Mouse (Mus musculus) heart, postnatal 0 days (tissue): Measurements from ENCODE around the gene Catsper2. TPM values are rescaled to one million over a fixed set of nuclear protein-coding genes. Genes with fewer than 3 reads are reported as not detected.

Experiments
- ATAC-seq: fragments of 200-750 bp; cut with Nextera tagmentation; 2 replicates; pipeline ENCODE4 v1.8.0; 2017; ENCODE audit warnings: low read depth, moderate number of reproducible peaks, moderate library complexity; ENCODE audit not compliant: insufficient read depth
- DNase-seq: peaks from one replicate; pipeline ENCODE4 v3.0.0-alpha.2; 2016; ENCODE audit warnings: low spot score
- H3K27ac ChIP-seq: fragments of 300-500 bp; sonication (generic); 2 replicates; pipeline ENCODE4 v1.5.1; 2014; ENCODE audit warnings: low read depth, mild to moderate bottlenecking
- H3K27me3 ChIP-seq: fragments of 300-500 bp; sonication (generic); 2 replicates; pipeline ENCODE4 v1.6.1; 2014; ENCODE audit warnings: low read length, mixed read lengths; ENCODE audit not compliant: control insufficient read depth, insufficient read depth
- H3K36me3 ChIP-seq: fragments of 300-500 bp; sonication (generic); replicated peaks from 2 replicates; pipeline ENCODE4 v1.6.1; 2014; ENCODE audit warnings: low read length, mixed read lengths; ENCODE audit not compliant: control insufficient read depth, insufficient read depth
- H3K4me1 ChIP-seq: fragments of 300-500 bp; sonication (generic); 2 replicates; pipeline ENCODE4 v1.6.1; 2014; ENCODE audit warnings: antibody characterized with exemption; ENCODE audit not compliant: control insufficient read depth, insufficient read depth
- H3K4me2 ChIP-seq: fragments of 300-500 bp; sonication (generic); 2 replicates; pipeline ENCODE4 v1.6.1; 2014; ENCODE audit warnings: low read depth, mild to moderate bottlenecking, low read length, moderate library complexity
- H3K4me3 ChIP-seq: fragments of 300-500 bp; sonication (generic); 2 replicates; pipeline ENCODE4 v1.5.1; 2014; ENCODE audit warnings: low read depth, low read length
- H3K9ac ChIP-seq: fragments of 300-500 bp; sonication (generic); replicated peaks from 2 replicates; pipeline ENCODE4 v1.6.1; 2014; ENCODE audit warnings: low read depth, low read length, mixed read lengths
- H3K9me3 ChIP-seq: fragments of 300-500 bp; sonication (generic); replicated peaks from 2 replicates; pipeline ENCODE4 v1.6.1; 2016; ENCODE audit warnings: low read length; ENCODE audit not compliant: control insufficient read depth
- CTCF ChIP-seq: IDR thresholded peaks from 2 replicates; pipeline ENCODE4 v1.5.1; 2016; ENCODE audit warnings: antibody characterized with exemption, control low read depth, low read depth
- EP300 ChIP-seq: IDR thresholded peaks from 2 replicates; pipeline ENCODE4 v1.6.1; 2016; ENCODE audit warnings: antibody characterized with exemption, low read depth
- WGBS: fragments of 180-500 bp; shearing (Covaris S2); extraction: QIAGEN DNeasy Blood & Tissue Kit; methylation state at CpG from one replicate; pipeline ENCODE4 v1.1.7; 2014; 5-methylcytosine and 5-hydroxymethylcytosine counted together
- microRNA-seq: library from miRNA; unstranded; fragments of <30 nt; microRNA quantifications from one replicate; pipeline ENCODE4, GENCODE M21; 2016
- polyA plus RNA-seq: library from polyadenylated mRNA; unstranded; fragments of >200 nt; fragmentation: Nextera tagmentation; extraction: Ambion mirVana; gene quantifications from 2 replicates; pipeline ENCODE4 v1.2.1, GENCODE M21; 2015
- total RNA-seq: library from RNA; depleted of rRNA; stranded (reverse); fragments of >200 nt; gene quantifications from 2 replicates; pipeline ENCODE4 v1.2.3, GENCODE M21; 2014; ENCODE audit warnings: low replicate concordance; rRNA removed

Catsper2 gene
- total and polyA plus RNA-seq, 2 experiments from 2014 or later = 3.7 to 5.2 TPM

- Histone ChIP-seq H3K4me1 (peaks cover 9% of the 10 kb centered on the region), H3K36me3 (peaks cover 14% of the 10 kb centered on the region; the same call in 1 of the 2 replicates), H3K4me2 (peak overlapping the region; percentile 13; the same call in 1 of the 2 replicates), H3K4me3 (no peak overlapping the region), H3K9me3 (no peaks in the 10 kb centered on the region), H3K27ac (no peak overlapping the region), H3K27me3 (peaks cover 18% of the 10 kb centered on the region), H3K9ac (no peak overlapping the region)
- TF ChIP-seq CTCF = no peak
- TF ChIP-seq EP300 = no peak
- DNase-seq (peak; percentile 39), ATAC-seq (no peak)
- 15% methylated on average over 8 of the region's 8 CpGs for WGBS
Observed at GRCm38 (mm10) chr2:121353156-121353555, 60.4 kb downstream of the Catsper2 start.

Small RNA genes lying within 50 kb of the gene (microRNA-seq; reads per million reads assigned to microRNA genes)
- gene Gm22953 = not detected

Other genes starting within 250 kb of the Catsper2 start
- gene Tubgcp4, start 243.1 kb downstream of the Catsper2 start, total RNA-seq = 9.6 and 20.8 TPM in 2 replicates
- 12.3 and 13.0 TPM in 2 replicates for gene Tubgcp4, start 243.1 kb downstream of the Catsper2 start, polyA plus RNA-seq
- 4.2 and 4.8 TPM in 2 replicates for gene Zscan29, start 242.7 kb downstream of the Catsper2 start, total RNA-seq
- 5.1 and 5.6 TPM in 2 replicates for gene Zscan29, start 242.7 kb downstream of the Catsper2 start, polyA plus RNA-seq
- gene Trp53bp1, start 142.4 kb downstream of the Catsper2 start, total RNA-seq = 74.4 and 79.6 TPM in 2 replicates
- gene Trp53bp1, start 142.4 kb downstream of the Catsper2 start, polyA plus RNA-seq = 18.5 and 20.3 TPM in 2 replicates
- gene Map1a, start 124.2 kb downstream of the Catsper2 start, total RNA-seq = 14.5 and 24.9 TPM in 2 replicates
- gene Map1a, start 124.2 kb downstream of the Catsper2 start, polyA plus RNA-seq = 3.7 and 4.8 TPM in 2 replicates
- gene Ppip5k1, start 58.4 kb downstream of the Catsper2 start, total RNA-seq = 4.4 and 5.2 TPM in 2 replicates
- gene Ppip5k1, start 58.4 kb downstream of the Catsper2 start, polyA plus RNA-seq = 8.5 and 9.0 TPM in 2 replicates
- gene Ckmt1, start 56.1 kb downstream of the Catsper2 start, total RNA-seq = 0.54 and 1.4 TPM in 2 replicates
- gene Ckmt1, start 56.1 kb downstream of the Catsper2 start, polyA plus RNA-seq = 2.6 TPM in 2 replicates
- gene Strc, start 26.6 kb downstream of the Catsper2 start, total RNA-seq = not detected in 2 replicates
- not detected in 2 replicates for gene Strc, start 26.6 kb downstream of the Catsper2 start, polyA plus RNA-seq
- gene Pdia3, start within 50 bp of the Catsper2 start, total RNA-seq = 35.6 and 44.2 TPM in 2 replicates
- 211 and 237 TPM in 2 replicates for gene Pdia3, start within 50 bp of the Catsper2 start, polyA plus RNA-seq
- not detected in 2 replicates for gene Ell3, start 30.5 kb upstream of the Catsper2 start, total RNA-seq
- gene Ell3, start 30.5 kb upstream of the Catsper2 start, polyA plus RNA-seq = 0.36 and 0.55 TPM in 2 replicates
- gene Serf2, start 35.4 kb upstream of the Catsper2 start, total RNA-seq = 1,358 and 1,465 TPM in 2 replicates
- gene Serf2, start 35.4 kb upstream of the Catsper2 start, polyA plus RNA-seq = 616 and 625 TPM in 2 replicates
- 1.6 and 4.1 TPM in 2 replicates for gene Hypk, start 39.5 kb upstream of the Catsper2 start, total RNA-seq
- gene Hypk, start 39.5 kb upstream of the Catsper2 start, polyA plus RNA-seq = 105 and 111 TPM in 2 replicates
- 0.39 TPM in 1 of 2 replicates, not detected in the other for gene Serinc4, start 43.0 kb upstream of the Catsper2 start, total RNA-seq
- 0.04 and 0.12 TPM in 2 replicates for gene Serinc4, start 43.0 kb upstream of the Catsper2 start, polyA plus RNA-seq
- 13.4 and 15.0 TPM in 2 replicates for gene Mfap1b, start 60.3 kb upstream of the Catsper2 start, total RNA-seq
- 35.9 and 36.4 TPM in 2 replicates for gene Mfap1b, start 60.3 kb upstream of the Catsper2 start, polyA plus RNA-seq
- 9.5 and 9.8 TPM in 2 replicates for gene Mfap1a, start 92.9 kb upstream of the Catsper2 start, total RNA-seq
- gene Mfap1a, start 92.9 kb upstream of the Catsper2 start, polyA plus RNA-seq = 15.7 and 16.0 TPM in 2 replicates
- gene Wdr76, start 92.9 kb upstream of the Catsper2 start, total RNA-seq = 7.6 and 9.5 TPM in 2 replicates
- gene Wdr76, start 92.9 kb upstream of the Catsper2 start, polyA plus RNA-seq = 3.4 and 4.0 TPM in 2 replicates